Comparison of ENCODE assay signal across 12 mouse cellular contexts in the genomic region with DNA sequence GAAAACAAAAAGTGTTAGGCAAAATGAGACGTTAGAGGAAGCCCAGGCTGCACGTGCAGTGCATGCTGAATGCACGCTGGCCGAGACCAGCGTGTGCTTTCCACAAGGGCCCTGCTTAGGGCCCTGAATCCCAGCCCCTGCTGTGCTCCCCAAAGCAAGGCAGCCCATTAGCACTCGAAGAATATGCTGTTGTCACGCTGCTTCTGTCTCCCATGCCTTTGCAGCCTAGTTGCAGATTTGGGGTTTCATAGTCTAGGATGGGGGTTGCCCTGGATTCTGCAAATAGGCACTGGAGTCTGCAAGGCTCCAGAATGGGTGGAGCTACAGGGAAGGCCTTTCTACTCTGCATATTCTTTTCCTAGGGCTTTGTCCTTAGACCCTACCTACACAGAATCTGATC.
A peak's percentile ranks its signal among the peaks of the same experiment; 100 is the strongest.
DNase-seq lines count a peak whose midpoint lies in the region; ATAC-seq and TF ChIP-seq lines count a peak whose summit lies in the region.
"Had no signal": no experiment of that assay in that cellular context is flagged by ENCODE, and none has a peak within 500 bp of the region (broad histone marks: within the 10 kb centered on the region; RNA-seq: fewer than 3 reads in every experiment).

No protein-coding gene starts in this region.

- TF ChIP-seq CTCF in midbrain, postnatal 0 days (IDR thresholded peaks at IDR 0.05), result no peak
- TF ChIP-seq CTCF in thymus, adult 2 months (IDR thresholded peaks at IDR 0.05; ENCODE audit: borderline replicate concordance, control insufficient read depth, extremely low read depth, insufficient read depth, low read length, poor library complexity), result no peak

- H3K9me3 ChIP-seq in forebrain, embryonic 16.5 days (ENCODE audit: control insufficient read depth, low read length), result no peaks in the 10 kb centered on the region
- no peaks in the 10 kb centered on the region for H3K9me3 ChIP-seq in midbrain, postnatal 0 days (ENCODE audit: low read length)
- H3K9me3 ChIP-seq: heart, embryonic 15.5 days had no signal

- 12% methylated on average over 7 of the region's 7 CpGs for WGBS in forebrain, embryonic 16.5 days
- 13% methylated on average over 7 of the region's 7 CpGs for WGBS in midbrain, postnatal 0 days
- WGBS in thymus, adult 2 months, result 82% methylated on average over 7 of the region's 7 CpGs

- peak overlapping the region; percentile 54 for H3K27ac ChIP-seq in forebrain, embryonic 16.5 days (ENCODE audit: low read length)
- peak overlapping the region; percentile 14; the same call in 1 of the 2 replicates for H3K27ac ChIP-seq in midbrain, postnatal 0 days (ENCODE audit: low read depth, low read length)
- no peak overlapping the region for H3K27ac ChIP-seq in thymus, adult 2 months (ENCODE audit: control insufficient read depth, insufficient read depth, low read length)
- H3K27ac ChIP-seq: heart, embryonic 15.5 days had no signal

- H3K4me1 ChIP-seq in forebrain, embryonic 16.5 days (replicated peaks; ENCODE audit: control insufficient read depth, insufficient read depth, low read length), result peaks cover 12% of the 10 kb centered on the region
- H3K4me1 ChIP-seq in midbrain, postnatal 0 days (ENCODE audit: insufficient read depth, low read length), result peaks cover 2% of the 10 kb centered on the region; the same call in 1 of the 2 replicates
- H3K4me1 ChIP-seq in thymus, adult 2 months (replicated peaks; ENCODE audit: control insufficient read depth, insufficient read depth, low read length), result no peaks in the 10 kb centered on the region
- H3K4me1 ChIP-seq: heart, embryonic 15.5 days had no signal

- no peak overlapping the region for H3K4me3 ChIP-seq in forebrain, embryonic 16.5 days (replicated peaks; ENCODE audit: low read length)
- H3K4me3 ChIP-seq in midbrain, postnatal 0 days (ENCODE audit: low read depth, low read length), result no peak overlapping the region
- H3K4me3 ChIP-seq in thymus, adult 2 months (ENCODE audit: control insufficient read depth, insufficient read depth, low read length), result no peak overlapping the region
- H3K4me3 ChIP-seq: erythroblast, embryonic 14.5 days; heart, embryonic 15.5 days had no signal

- no peaks in the 10 kb centered on the region for H3K36me3 ChIP-seq in forebrain, embryonic 16.5 days (ENCODE audit: control insufficient read depth, insufficient read depth)
- no peaks in the 10 kb centered on the region for H3K36me3 ChIP-seq in midbrain, postnatal 0 days (ENCODE audit: insufficient read depth, low read length)
- no peaks in the 10 kb centered on the region for H3K36me3 ChIP-seq in thymus, adult 2 months (ENCODE audit: control insufficient read depth, insufficient read depth, low read length)
- H3K36me3 ChIP-seq: heart, embryonic 15.5 days had no signal

- peak overlapping the region; percentile 8; the same call in 1 of the 2 replicates for H3K9ac ChIP-seq in forebrain, embryonic 16.5 days (replicated peaks; ENCODE audit: low read depth, low read length)
- H3K9ac ChIP-seq in midbrain, postnatal 0 days (replicated peaks; ENCODE audit: low read length, poor library complexity, severe bottlenecking), result no peak overlapping the region
- H3K9ac ChIP-seq: heart, embryonic 15.5 days had no signal

- no peak overlapping the region for H3K4me2 ChIP-seq in forebrain, embryonic 16.5 days (ENCODE audit: low read length)
- no peak overlapping the region for H3K4me2 ChIP-seq in midbrain, postnatal 0 days (ENCODE audit: low read depth, low read length, poor library complexity, severe bottlenecking)
- H3K4me2 ChIP-seq: heart, embryonic 15.5 days had no signal

- H3K27me3 ChIP-seq in forebrain, embryonic 16.5 days (replicated peaks; ENCODE audit: control insufficient read depth, insufficient read depth, low read length), result no peaks in the 10 kb centered on the region
- H3K27me3 ChIP-seq in midbrain, postnatal 0 days (ENCODE audit: insufficient read depth, low read length), result no peaks in the 10 kb centered on the region
- no peaks in the 10 kb centered on the region for H3K27me3 ChIP-seq in thymus, adult 2 months (ENCODE audit: control insufficient read depth, insufficient read depth, low read length)
- H3K27me3 ChIP-seq: heart, embryonic 15.5 days had no signal

- no peak for TF ChIP-seq POLR2A in thymus, adult 2 months (IDR thresholded peaks at IDR 0.05; ENCODE audit: control insufficient read depth, extremely low read depth, insufficient read depth, low read length, poor library complexity)

- ATAC-seq in forebrain, embryonic 16.5 days, result peak; percentile 96
- ATAC-seq in midbrain, postnatal 0 days (ENCODE audit: low FRiP score), result peak; percentile 85

- DNase-seq in brain, adult 2 months (ENCODE audit: low read depth, low spot score), result peak; percentile 32
- peak; percentile 36 for DNase-seq in layer of hippocampus, adult 9-11 months
- DNase-seq in midbrain, postnatal 0 days (ENCODE audit: low spot score), result peak; percentile 66
- no peak for DNase-seq in Muller cell, postnatal 12 days (ENCODE audit: inconsistent ontology term)
- no peak for DNase-seq in thymus, adult 2 months
- no peak for DNase-seq in thymus, postnatal 4 days
- DNase-seq in heart, adult 18-20 months, result no peak
- DNase-seq: kidney, postnatal 14 days; lung, postnatal 4 days had no signal

Comparison
In these comparisons a context has a peak if more than half of its experiments do, and no peak if none do; other contexts are left out.
1. DNase-seq: peak in brain, adult 2 months (single experiment), layer of hippocampus, adult 9-11 months (single experiment) and midbrain, postnatal 0 days (single experiment); none in Muller cell, postnatal 12 days (single experiment), thymus, adult 2 months (single experiment), thymus, postnatal 4 days (single experiment) and heart, adult 18-20 months (0 of 2).